Mouse (Mus musculus) liver, embryonic 14.5 days (tissue): Measurements from ENCODE around the gene Hist1h2bb. TPM values are rescaled to one million over a fixed set of nuclear protein-coding genes. Genes with fewer than 3 reads are reported as not detected.

Source experiments
- ATAC-seq: fragments of 200-750 bp; cut with Nextera tagmentation; 2 replicates; pipeline ENCODE4 v1.8.0; 2017; ENCODE audit warnings: moderate number of reproducible peaks, mild to moderate bottlenecking, moderate library complexity; ENCODE audit not compliant: insufficient read depth
- DNase-seq, 3 experiments: peaks; one replicate each; pipeline ENCODE4 v3.0.0-alpha.2; 2012 to 2013; ENCODE audit warnings: low read depth in 3 of 3, low spot score in 3 of 3
- H3K27ac ChIP-seq: fragments of 300-500 bp; sonication (generic); 2 replicates; pipeline ENCODE4 v1.5.1; 2014; ENCODE audit warnings: moderate library complexity, mild to moderate bottlenecking, control low read depth, inconsistent platforms
- H3K27me3 ChIP-seq: fragments of 300-500 bp; sonication (generic); 2 replicates; pipeline ENCODE4 v1.6.1; 2014; ENCODE audit warnings: mild to moderate bottlenecking, low read length, moderate library complexity; ENCODE audit not compliant: control insufficient read depth, insufficient read depth
- H3K36me3 ChIP-seq: fragments of 300-500 bp; sonication (generic); replicated peaks from 2 replicates; pipeline ENCODE4 v1.6.1; 2014; ENCODE audit warnings: low read depth; ENCODE audit not compliant: control insufficient read depth, insufficient read depth
- H3K4me1 ChIP-seq, 2 experiments: fragments of 200-500 bp in 1 of 2; fragments of 300-500 bp in 1 of 2; sonication (generic) in 1 of 2; replicated peaks; 2 replicates each; pipeline ENCODE4 v1.6.1; 2012 to 2014; ENCODE audit warnings: antibody characterized with exemption in 1 of 2, inconsistent platforms in 1 of 2, low read length in 1 of 2; ENCODE audit not compliant: control insufficient read depth in 2 of 2, insufficient read depth in 2 of 2
- H3K4me2 ChIP-seq: fragments of 300-500 bp; sonication (generic); 2 replicates; pipeline ENCODE4 v1.6.1; 2014; ENCODE audit warnings: low read depth, mild to moderate bottlenecking, control low read depth, moderate library complexity
- H3K4me3 ChIP-seq, 2 experiments: fragments of 200-500 bp in 1 of 2; fragments of 300-500 bp in 1 of 2; sonication (generic) in 1 of 2; 2 replicates each; pipeline ENCODE4 v1.5.1; 2012 to 2014; ENCODE audit warnings: low read depth in 2 of 2, low read length in 2 of 2, mild to moderate bottlenecking in 2 of 2, control low read depth in 1 of 2, inconsistent platforms in 1 of 2, moderate library complexity in 1 of 2; ENCODE audit not compliant: insufficient read depth in 1 of 2
- H3K9ac ChIP-seq: fragments of 300-500 bp; sonication (generic); replicated peaks from 2 replicates; pipeline ENCODE4 v1.6.1; 2014; ENCODE audit warnings: mild to moderate bottlenecking, control low read depth, moderate library complexity
- H3K9me3 ChIP-seq: fragments of 300-500 bp; sonication (generic); 2 replicates; pipeline ENCODE4 v1.6.1; 2016; ENCODE audit warnings: low read length, mixed read lengths; ENCODE audit not compliant: control insufficient read depth
- CTCF ChIP-seq: IDR thresholded peaks from 2 replicates; pipeline ENCODE4 v1.5.1; 2016; ENCODE audit warnings: antibody characterized with exemption, low read depth, control low read depth
- EP300 ChIP-seq: IDR thresholded peaks from 2 replicates; pipeline ENCODE4 v1.6.1; 2016; ENCODE audit warnings: antibody characterized with exemption, low read depth
- WGBS: fragments of 180-500 bp; shearing (Covaris S2); extraction: QIAGEN DNeasy Blood & Tissue Kit; methylation state at CpG from one replicate; pipeline ENCODE4 v1.1.7; 2014; ENCODE audit not compliant: insufficient replicate concordance; 5-methylcytosine and 5-hydroxymethylcytosine counted together
- polyA plus RNA-seq, 2 experiments: library from polyadenylated mRNA; depleted of rRNA in 1 of 2; stranded (reverse) in 1 of 2; unstranded in 1 of 2; fragments of >200 nt; fragmentation: Nextera tagmentation in 1 of 2; extraction: Ambion mirVana in 1 of 2; gene quantifications; 2 replicates each; pipeline versions ENCODE4 v1.2.1 to v1.2.3; 2012 to 2014

Hist1h2bb gene
- polyA plus RNA-seq, 2 experiments: 2.6 to 20.0 TPM

DNA sequence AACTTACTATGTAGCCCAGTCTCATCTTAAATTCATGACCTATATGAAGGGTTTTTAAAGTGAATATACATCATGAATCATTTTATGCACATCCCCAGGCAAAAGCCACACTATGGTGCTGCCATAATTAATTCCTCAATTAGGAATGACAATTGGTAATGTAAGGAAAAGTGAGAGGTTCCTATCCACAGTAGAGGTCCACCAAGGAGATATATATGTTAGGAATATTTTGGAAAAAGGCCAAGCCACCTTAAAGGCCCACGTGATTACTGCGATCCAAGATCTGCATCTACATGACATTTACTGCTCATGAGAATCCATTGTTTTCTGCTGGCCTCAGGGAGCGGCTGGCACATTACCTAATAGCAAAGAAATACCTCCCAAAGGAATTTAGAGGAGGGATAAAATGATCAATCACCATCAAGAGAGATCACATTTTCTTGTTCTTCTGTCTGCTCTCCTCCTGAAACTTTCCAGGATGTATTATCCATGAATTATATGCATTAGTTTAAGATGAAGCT, 12.8 kb downstream of the Hist1h2bb start:
- Histone ChIP-seq H3K4me3 (peak overlapping the region in 1 of 2 experiments; percentile 62; a peak in 2 of 4 replicates), H3K27ac (peak overlapping the region; percentile 99), H3K9ac (peak overlapping the region; percentile 93), H3K4me2 (peak overlapping the region; percentile 88), H3K36me3 (no peaks in the 10 kb centered on the region), H3K27me3 (no peaks in the 10 kb centered on the region), H3K9me3 (no peaks in the 10 kb centered on the region), H3K4me1 (peaks cover 37 to 39% of the 10 kb centered on the region in 2 experiments)
- 84% methylated on average over 3 of the region's 3 CpGs for WGBS
- DNase-seq: no peak
- ATAC-seq: no peak
- TF ChIP-seq CTCF (no peak), EP300 (no peak)

DNA sequence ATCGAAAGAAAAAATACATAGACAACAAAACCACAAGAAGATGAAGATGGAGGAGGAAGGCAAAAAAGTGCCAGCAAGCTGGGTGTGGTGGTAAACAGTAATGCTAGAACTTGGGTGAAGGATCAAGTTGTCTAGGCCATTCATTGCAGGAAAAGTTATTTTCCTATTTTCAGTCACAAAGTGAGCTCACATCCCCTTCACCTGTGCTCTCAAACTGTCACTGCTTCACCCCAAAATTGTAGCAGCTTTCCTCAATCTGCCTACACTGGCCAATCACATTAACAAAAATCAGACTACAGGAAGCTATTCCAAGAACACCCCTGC, 13.3 kb downstream of the Hist1h2bb start:
- Histone ChIP-seq H3K27ac (peak overlapping the region; percentile 99), H3K9me3 (no peaks in the 10 kb centered on the region), H3K27me3 (no peaks in the 10 kb centered on the region), H3K36me3 (no peaks in the 10 kb centered on the region), H3K9ac (peak overlapping the region; percentile 93), H3K4me1 (peaks cover 38 to 43% of the 10 kb centered on the region in 2 experiments), H3K4me2 (peak overlapping the region; percentile 88), H3K4me3 (peak overlapping the region; percentile 62)
- no peak for ATAC-seq
- no peak for DNase-seq
- TF ChIP-seq CTCF (no peak), EP300 (no peak)
- WGBS: 37% methylated on average over 1 of the region's 1 CpGs

DNA sequence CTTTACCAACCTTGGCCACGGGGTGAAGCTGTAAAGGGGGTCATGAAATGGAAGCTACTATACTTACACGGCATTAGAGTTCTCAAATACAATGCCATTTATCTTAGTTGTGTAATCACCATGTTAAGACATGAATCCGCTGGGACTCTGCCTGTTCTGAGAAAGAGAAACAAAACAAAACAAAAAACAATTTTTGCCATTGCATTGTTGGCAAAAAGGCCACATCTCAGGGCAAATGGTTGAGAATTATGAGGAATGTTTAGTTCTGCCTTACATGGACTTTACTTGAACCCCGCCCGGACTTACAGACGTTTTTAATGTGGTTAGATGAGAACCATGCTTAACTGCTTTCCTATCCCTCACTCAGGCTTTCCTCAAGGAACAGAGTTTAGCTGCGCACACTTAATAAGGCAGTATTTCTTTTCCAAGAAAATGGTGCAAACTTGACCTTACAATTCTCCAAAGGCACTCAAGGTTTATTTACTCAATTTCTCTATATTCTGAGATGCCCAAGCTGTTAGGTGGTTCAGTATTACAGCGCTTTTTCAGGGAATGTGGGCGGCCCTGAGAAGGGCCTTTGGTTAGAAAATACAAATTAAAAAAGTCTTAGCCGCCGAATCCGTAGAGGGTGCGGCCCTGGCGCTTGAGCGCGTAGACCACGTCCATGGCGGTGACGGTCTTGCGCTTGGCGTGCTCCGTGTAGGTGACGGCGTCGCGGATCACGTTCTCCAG, 13.9 kb downstream of the Hist1h2bb start:
- H3K27me3 ChIP-seq: no peaks in the 10 kb centered on the region
- TF ChIP-seq CTCF: peak; percentile 34; the same call in 1 of the 2 replicates
- TF ChIP-seq EP300: no peak
- no peak for ATAC-seq
- H3K4me3 ChIP-seq: peak overlapping the region; percentile 62
- H3K9ac ChIP-seq: peak overlapping the region; percentile 93
- H3K4me2 ChIP-seq: peak overlapping the region; percentile 88
- peak overlapping the region; percentile 99 for H3K27ac ChIP-seq
- H3K9me3 ChIP-seq: no peaks in the 10 kb centered on the region
- H3K4me1 ChIP-seq: peaks cover 35 to 43% of the 10 kb centered on the region in 2 experiments
- WGBS: 1% methylated on average over 20 of the region's 27 CpGs
- H3K36me3 ChIP-seq: no peaks in the 10 kb centered on the region
- DNase-seq: peak in 1 of 3 experiments; percentile 72

DNA sequence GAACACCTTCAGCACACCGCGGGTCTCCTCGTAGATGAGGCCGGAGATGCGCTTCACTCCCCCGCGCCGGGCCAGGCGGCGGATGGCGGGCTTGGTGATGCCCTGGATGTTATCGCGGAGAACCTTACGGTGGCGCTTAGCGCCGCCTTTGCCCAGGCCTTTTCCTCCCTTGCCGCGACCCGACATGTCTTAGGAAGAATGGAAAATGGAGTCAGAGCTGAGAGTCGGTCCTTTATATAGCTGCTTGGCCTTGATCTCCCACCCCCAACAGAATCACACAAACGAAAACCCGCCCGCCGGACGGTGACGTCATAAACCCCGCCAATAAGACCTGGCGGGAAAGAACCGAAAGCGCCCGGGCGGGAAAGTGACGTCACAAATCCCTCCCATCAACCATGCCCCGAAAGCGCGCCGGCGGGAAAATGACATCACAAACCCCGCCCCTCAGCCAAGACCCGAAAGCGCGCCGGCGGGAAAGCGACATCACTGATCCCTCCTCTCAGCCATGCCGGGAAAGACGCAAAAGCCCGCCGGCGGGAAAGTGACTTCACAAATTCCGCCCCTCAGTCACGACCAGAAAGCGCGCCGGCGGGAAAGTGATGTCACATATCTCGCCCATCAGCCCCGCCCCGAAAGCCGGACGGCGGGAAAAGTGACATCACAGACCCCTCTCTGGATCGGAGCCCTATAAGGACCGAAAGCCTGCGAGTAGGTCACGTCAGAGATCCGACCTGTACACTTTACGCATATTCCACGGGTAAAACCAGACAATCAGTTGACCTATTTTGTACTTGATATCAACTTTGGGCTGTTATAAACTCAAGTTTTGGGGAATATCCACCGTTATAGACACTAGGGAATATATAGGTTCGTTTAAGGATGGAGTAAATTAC, 14.7 kb downstream of the Hist1h2bb start, which contains the start of gene Hist1h4a:
TSS of gene Hist1h4a (minus strand) at position 259 of the 893 bp plus-strand sequence.
- peak within 1 kb of the TSS; percentile 88 for H3K4me2 ChIP-seq
- H3K27ac ChIP-seq: peak within 1 kb of the TSS; percentile 99
- peak within 1 kb of the TSS; percentile 62 for H3K4me3 ChIP-seq
- ATAC-seq (peak; percentile 63), DNase-seq (peak; percentile 99 to 100 (median 99))
- peaks cover 29 to 40% of the 10 kb centered on the region in 2 experiments for H3K4me1 ChIP-seq
- no peaks in the 10 kb centered on the region for H3K36me3 ChIP-seq
- WGBS: under 1% methylated on average over 61 of the region's 72 CpGs
- H3K9ac ChIP-seq: peak within 1 kb of the TSS; percentile 93
- no peaks in the 10 kb centered on the region for H3K27me3 ChIP-seq
- TF ChIP-seq EP300 (peak; percentile 85), CTCF (0 out of 2 replicates have a peak, but pooled peaks have one; percentile 12)
- no peaks in the 10 kb centered on the region for H3K9me3 ChIP-seq
